Mouse (Mus musculus) megakaryocyte-erythroid progenitor cell, adult 5 weeks (primary cell): ENCODE data around the gene Hist2h3c1. TPM values are rescaled to one million over a fixed set of nuclear protein-coding genes. Genes with fewer than 3 reads are reported as not detected.

Experiments used
- polyA plus RNA-seq: library from polyadenylated mRNA; stranded (reverse); fragments of >175 nt; gene quantifications from 2 replicates; pipeline ENCODE4 v1.2.3, GENCODE M21; 2012

Gene Hist2h3c1
- polyA plus RNA-seq = not detected in 2 replicates

GRCm38 (mm10) chr3:96246427-96246856 is at the start of gene Hist2h3c1:
Gene Hist2h3c1 (plus strand): TSS chr3:96246685.

GRCm38 (mm10) chr3:96219661-96220130 is 26.8 kb upstream of the Hist2h3c1 start, which contains the start of the genes Bola1 and Hist2h2ab:
Gene Bola1 (minus strand): TSS chr3:96219709.
Gene Hist2h2ab (plus strand): TSS chr3:96219865.

GRCm38 (mm10) chr3:96220765-96221639 is 25.5 kb upstream of the Hist2h3c1 start, which contains the start of the genes Hist2h2ac and Hist2h2be:
Gene Hist2h2ac (minus strand): TSS chr3:96220880.
Gene Hist2h2be (plus strand): TSS chr3:96221119.

GRCm38 (mm10) chr3:96238954-96239793 is 7.3 kb upstream of the Hist2h3c1 start, which contains the start of gene Hist2h3c2:
Gene Hist2h3c2 (minus strand): TSS chr3:96239127.

GRCm38 (mm10) chr3:96239949-96240798 is 6.3 kb upstream of the Hist2h3c1 start, which contains the start of gene Hist2h2aa2:
Gene Hist2h2aa2 (minus strand): TSS chr3:96240276.

GRCm38 (mm10) chr3:96245003-96245886 is 1.2 kb upstream of the Hist2h3c1 start, which contains the start of gene Hist2h2aa1:
Gene Hist2h2aa1 (plus strand): TSS chr3:96245497.

GRCm38 (mm10) chr3:96262979-96263550 is 16.6 kb downstream of the Hist2h3c1 start, which contains the start of gene Hist2h4:
Gene Hist2h4 (minus strand): TSS chr3:96263311.

GRCm38 (mm10) chr3:96268051-96268775 is 21.7 kb downstream of the Hist2h3c1 start, which contains the start of gene Hist2h3b:
Gene Hist2h3b (plus strand): TSS chr3:96268654.

GRCm38 (mm10) chr3:96269511-96270474 is 23.3 kb downstream of the Hist2h3c1 start, which contains the start of gene Hist2h2bb:
Gene Hist2h2bb (plus strand): TSS chr3:96269752.

GRCm38 (mm10) chr3:96293787-96294186 is 47.3 kb downstream of the Hist2h3c1 start, which contains the start of gene Fcgr1:
Gene Fcgr1 (minus strand): TSS chr3:96293969.

Other genes with a start within 250 kb of the Hist2h3c1 start
- gene Vps45, start 188.2 kb upstream of the Hist2h3c1 start, polyA plus RNA-seq = 6.0 and 7.1 TPM in 2 replicates
- 3.0 and 4.9 TPM in 2 replicates for gene Otud7b, start 142.2 kb upstream of the Hist2h3c1 start, polyA plus RNA-seq
- gene Mtmr11, start 84.7 kb upstream of the Hist2h3c1 start, polyA plus RNA-seq = not detected in 2 replicates
- 524 and 591 TPM in 2 replicates for gene Sf3b4, start 74.4 kb upstream of the Hist2h3c1 start, polyA plus RNA-seq
- gene Sv2a, start 65.5 kb upstream of the Hist2h3c1 start, polyA plus RNA-seq = 0.37 and 0.50 TPM in 2 replicates
- 98.4 and 100 TPM in 2 replicates for gene Bola1, start 27.0 kb upstream of the Hist2h3c1 start, polyA plus RNA-seq
- 1.1 and 2.0 TPM in 2 replicates for gene Hist2h2ab, start 26.8 kb upstream of the Hist2h3c1 start, polyA plus RNA-seq
- 18.4 and 18.7 TPM in 2 replicates for gene Hist2h2ac, start 25.8 kb upstream of the Hist2h3c1 start, polyA plus RNA-seq
- gene Hist2h2be, start 25.6 kb upstream of the Hist2h3c1 start, polyA plus RNA-seq = 0.49 and 0.75 TPM in 2 replicates
- gene Hist2h3c2, start 7.6 kb upstream of the Hist2h3c1 start, polyA plus RNA-seq = 25.9 and 32.4 TPM in 2 replicates
- 261 and 264 TPM in 2 replicates for gene Hist2h2aa2, start 6.4 kb upstream of the Hist2h3c1 start, polyA plus RNA-seq
- gene Hist2h2aa1, start 1.2 kb upstream of the Hist2h3c1 start, polyA plus RNA-seq = 1.3 and 8.5 TPM in 2 replicates
- 3.4 and 3.5 TPM in 2 replicates for gene Hist2h4, start 16.6 kb downstream of the Hist2h3c1 start, polyA plus RNA-seq
- 28.5 and 35.3 TPM in 2 replicates for gene Hist2h3b, start 22.0 kb downstream of the Hist2h3c1 start, polyA plus RNA-seq
- gene Hist2h2bb, start 23.1 kb downstream of the Hist2h3c1 start, polyA plus RNA-seq = 0.36 and 1.4 TPM in 2 replicates
- 0.03 and 0.14 TPM in 2 replicates for gene Fcgr1, start 47.3 kb downstream of the Hist2h3c1 start, polyA plus RNA-seq
- not detected in 2 replicates for gene BC107364, start 205.6 kb downstream of the Hist2h3c1 start, polyA plus RNA-seq